Comparison of ENCODE assay signal across 27 mouse cellular contexts in genomic region chr1:131167612-131168011, GRCm38 (mm10). TPM values are rescaled to one million over a fixed set of nuclear protein-coding genes. Genes with fewer than 3 reads are reported as not detected.
DNase-seq lines count a peak whose midpoint lies in the region; TF ChIP-seq lines count a peak whose summit lies in the region.
"Had no signal": no experiment of that assay in that cellular context is flagged by ENCODE, and none has a peak within 500 bp of the region (broad histone marks: within the 10 kb centered on the region; RNA-seq: fewer than 3 reads in every experiment).

No protein-coding gene starts in this region.

- intact Hi-C loops in left cerebral cortex, postnatal 10 days (cut with DNase I), result no loop called here
- intact Hi-C loops in left cerebral cortex, adult 2 months (cut with DNase I), result no loop called here
- intact Hi-C loops in gastrocnemius, postnatal 36 days (cut with DNase I), result no loop called here

- H3K4me3 ChIP-seq in left cerebral cortex, adult 2 months, result no peak overlapping the region
- H3K4me3 ChIP-seq: embryonic facial prominence, embryonic 10.5 days; embryonic facial prominence, embryonic 13.5 days; erythroblast, embryonic 14.5 days; forebrain, embryonic 12.5 days; forebrain, embryonic 15.5 days; hindbrain, embryonic 10.5 days; hindbrain, embryonic 13.5 days; intestine, embryonic 15.5 days had no signal

- peak overlapping the region; percentile 32; the same call in 1 of the 2 replicates for H3K27ac ChIP-seq in left cerebral cortex, adult 2 months
- H3K27ac ChIP-seq: embryonic facial prominence, embryonic 10.5 days; embryonic facial prominence, embryonic 13.5 days; forebrain, embryonic 12.5 days; forebrain, embryonic 15.5 days; hindbrain, embryonic 10.5 days; hindbrain, embryonic 13.5 days; intestine, embryonic 15.5 days had no signal

- no peak for TF ChIP-seq CTCF in left cerebral cortex, adult 2 months (IDR thresholded peaks at IDR 0.05)

- peak; percentile 61 to 64 for DNase-seq in frontal cortex, adult 2 months (ENCODE audit: extremely low spot score in 1 of 2, low spot score in 1 of 2)
- DNase-seq in frontal cortex, postnatal 14 days (ENCODE audit: low spot score in 2 of 2), result no peak
- DNase-seq in left cerebral cortex, adult 18-20 months (ENCODE audit: low spot score in 2 of 2), result peak; percentile 36 to 51
- DNase-seq in left cerebral cortex, postnatal 10 days (ENCODE audit: extremely low spot score in 1 of 2, low spot score in 2 of 2), result no peak
- DNase-seq in brain, adult 2 months (ENCODE audit: low read depth, low spot score), result peak; percentile 78
- peak in 1 of 2 experiments; percentile 34 for DNase-seq in left cerebral cortex, adult 2 months (ENCODE audit: extremely low spot score in 1 of 2, low spot score in 2 of 2)
- no peak for DNase-seq in gastrocnemius, postnatal 36 days
- DNase-seq: adrenal gland, postnatal 10 days; adrenal gland, postnatal 36 days; B cell, adult 2 months; cerebellum, adult 11 months; cerebellum, adult 2 months; cerebellum, adult 9-11 months; cerebellum, postnatal 25 days; embryo, embryonic 11 days; gastrocnemius, postnatal 25 days; heart, adult 11 months; heart, postnatal 36 days had no signal

RNA-seq across cellular contexts. Expression of gene Eif2d, which starts 14.6 kb away (rescaled TPM):
- 52.9 and 54.2 TPM in 2 replicates for polyA plus RNA-seq in frontal cortex, adult 2 months (2012; rRNA removed)
- 10 to 100 TPM; 35.0 to 37.5 TPM for total RNA-seq in left cerebral cortex, adult 18-20 months (2021)
- total RNA-seq in left cerebral cortex, postnatal 10 days (2021), result 10 to 100 TPM; 37.9 to 39.6 TPM
- total RNA-seq in left cerebral cortex, adult 2 months (2021), result 10 to 100 TPM; 38.2 to 42.1 TPM
- 10 to 100 TPM; 25.9 to 29.5 TPM for total RNA-seq in gastrocnemius, postnatal 36 days (2021)

RNA-seq across cellular contexts. Expression of gene Dyrk3, which starts 29.5 kb away (rescaled TPM):
- polyA plus RNA-seq in frontal cortex, adult 2 months (2012; rRNA removed), result 4.9 and 5.0 TPM in 2 replicates
- total RNA-seq in left cerebral cortex, adult 18-20 months (2021), result 10 to 100 TPM; 14.9 to 16.7 TPM
- total RNA-seq in left cerebral cortex, postnatal 10 days (2021), result 10 to 100 TPM in 1 of 2 experiments, 1 to 10 TPM in 1; 9.9 to 11.3 TPM
- 10 to 100 TPM; 15.6 to 16.6 TPM for total RNA-seq in left cerebral cortex, adult 2 months (2021)
- total RNA-seq in gastrocnemius, postnatal 36 days (2021), result not detected
- total RNA-seq: gastrocnemius, adult 8-10 months; gastrocnemius, postnatal 25 days had no signal

Comparison
In these comparisons a context has a peak if more than half of its experiments do, and no peak if none do; other contexts are left out.
1. DNase-seq: peak in frontal cortex, adult 2 months (2 of 2), left cerebral cortex, adult 18-20 months (2 of 2) and brain, adult 2 months (single experiment); none in frontal cortex, postnatal 14 days (0 of 2), left cerebral cortex, postnatal 10 days (0 of 2) and gastrocnemius, postnatal 36 days (0 of 2).
2. RNA of gene Dyrk3, which starts 29.5 kb away (total RNA-seq): 14.9 to 16.7 TPM in left cerebral cortex, adult 18-20 months, 15.6 to 16.6 TPM in left cerebral cortex, adult 2 months and 9.9 to 11.3 TPM in left cerebral cortex, postnatal 10 days; not detected in gastrocnemius, postnatal 36 days; every median in the first group is over 4 times any median in the second.